Mouse (Mus musculus): Measurements from ENCODE around the gene Sirt1. TPM values are rescaled to one million over a fixed set of nuclear protein-coding genes. Genes with fewer than 3 reads are reported as not detected.

Gene Sirt1
- total RNA-seq (2012; rRNA removed), result 9.1 and 13.2 TPM in 2 replicates
- polyA plus RNA-seq (2012; ENCODE audit: insufficient read depth in 1 of 2, insufficient read length in 2 of 2, low read depth in 1 of 2, low replicate concordance in 2 of 2, missing spikeins in 1 of 2), result 10 to 100 TPM in 1 of 2 experiments, not detected in 1; 19.8 TPM

DNA sequence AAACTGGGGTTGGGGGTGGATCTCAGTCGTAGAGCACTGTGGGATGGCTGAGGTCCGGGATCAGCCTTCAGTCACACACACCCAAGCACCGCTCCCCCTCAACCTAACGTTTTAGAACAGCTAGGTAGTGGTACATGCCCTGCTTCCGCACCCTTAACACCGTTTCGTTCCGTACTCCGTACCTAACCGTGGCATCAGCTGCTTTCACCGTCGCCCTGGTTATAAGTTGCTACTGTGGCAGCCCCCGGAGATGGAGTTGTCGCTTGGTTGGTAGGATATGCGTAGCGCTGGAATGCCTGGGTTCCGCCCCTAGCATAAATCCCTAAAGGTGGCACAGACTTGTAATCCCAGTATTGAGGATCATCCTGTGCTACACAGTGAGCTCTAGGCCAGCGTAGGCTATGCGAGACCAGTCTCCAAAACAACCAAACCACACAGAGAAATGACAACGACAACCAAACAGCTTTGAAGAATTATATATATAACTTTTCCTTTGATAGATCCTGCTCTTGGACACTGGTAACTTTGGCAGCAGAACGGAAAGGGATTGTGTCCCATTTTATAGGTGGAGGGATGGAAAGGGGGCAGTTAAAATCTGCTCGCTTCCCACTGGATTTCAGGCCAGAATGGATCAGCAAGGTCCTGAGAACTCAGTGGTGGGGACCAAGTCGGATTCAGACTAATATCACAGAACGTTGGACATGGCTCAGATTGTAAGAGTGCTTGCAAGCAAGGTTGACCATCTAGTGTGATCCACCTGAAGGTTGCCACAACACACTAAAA is at the start of gene Sirt1:
TSS of gene Sirt1 (minus strand) at position 207 of the 783 bp plus-strand sequence.
- H3K79me2 ChIP-seq (ENCODE audit: control insufficient read depth, insufficient read depth, low read length, poor library complexity), result no peaks in the 10 kb centered on the region
- no peaks in the 10 kb centered on the region for H3K9me3 ChIP-seq (replicated peaks; ENCODE audit: insufficient read depth, low read length)
- H3K27ac ChIP-seq (ENCODE audit: control insufficient read depth, low read depth, low read length), result peak within 1 kb of the TSS; percentile 56
- no peaks in the 10 kb centered on the region for H3K27me3 ChIP-seq (ENCODE audit: control insufficient read depth in 1 of 2, insufficient read depth in 2 of 2, low read length in 2 of 2)
- H3K4me1 ChIP-seq (ENCODE audit: control insufficient read depth in 1 of 2, insufficient read depth in 2 of 2, low read length in 2 of 2), result peaks cover 0 to 3% of the 10 kb centered on the region in 2 experiments; a peak in 1 of 4 replicates
- peaks cover 0 to 3% of the 10 kb centered on the region in 2 experiments; a peak in 2 of 4 replicates for H3K36me3 ChIP-seq (ENCODE audit: control insufficient read depth in 1 of 2, insufficient read depth in 2 of 2, low read length in 2 of 2)
- peak within 1 kb of the TSS; percentile 75 for H3K9ac ChIP-seq (ENCODE audit: control insufficient read depth, low read depth, low read length, poor library complexity, severe bottlenecking)
- H3K4me3 ChIP-seq (ENCODE audit: control insufficient read depth in 1 of 2, insufficient read depth in 1 of 2, low read depth in 2 of 2, low read length in 2 of 2), result peak within 1 kb of the TSS; percentile 58 to 72
- TF ChIP-seq MAX (IDR thresholded peaks at IDR 0.05; ENCODE audit: low read length) (no peak), SIN3A (IDR thresholded peaks at IDR 0.05; ENCODE audit: low read length) (0 out of 2 replicates have a peak, but pooled peaks have one; percentile 17), ZKSCAN1 (IDR thresholded peaks at IDR 0.05; ENCODE audit: low read depth, low read length) (no peak), NELFE (IDR thresholded peaks at IDR 0.05; ENCODE audit: low read depth, low read length) (0 out of 2 replicates have a peak, but pooled peaks have one; percentile 19), USF2 (IDR thresholded peaks at IDR 0.05; ENCODE audit: borderline replicate concordance in 1 of 2, insufficient read depth in 1 of 2, low read depth in 1 of 2, low read length in 2 of 2) (no peak)
- DNase-seq (ENCODE audit: low read depth, low spot score), result peak; percentile 60

DNA sequence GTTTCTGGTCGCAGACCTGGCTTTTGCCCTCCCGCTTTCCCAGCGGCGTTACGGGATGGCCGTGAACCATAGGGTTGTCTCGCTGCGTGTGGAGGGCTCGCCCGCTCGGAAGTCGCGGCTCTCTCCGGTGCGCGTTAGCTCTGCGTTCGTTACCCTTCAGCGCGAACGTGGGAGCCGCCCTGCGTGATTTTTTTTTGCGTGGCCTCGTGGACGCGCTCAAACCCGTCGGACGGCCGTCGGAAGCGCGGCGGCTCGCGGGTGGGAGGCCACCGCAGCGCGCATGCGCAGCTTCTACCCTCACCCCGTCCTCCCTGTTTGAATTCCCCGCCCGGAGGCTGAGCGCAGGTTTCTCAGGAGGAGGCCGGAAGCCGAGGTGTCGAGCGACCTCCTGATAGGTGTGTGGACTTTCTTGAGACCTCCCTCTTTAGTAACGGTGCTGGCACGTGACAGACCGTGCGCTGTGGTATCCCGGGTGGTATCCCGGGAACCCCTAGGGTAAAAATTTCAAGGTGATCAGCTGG is 48.3 kb upstream of the Sirt1 start, which contains the start of gene Ctnna3:
TSS of gene Ctnna3 (plus strand) at position 314 of the 521 bp plus-strand sequence.
- Histone ChIP-seq H3K79me2 (ENCODE audit: control insufficient read depth, insufficient read depth, low read length, poor library complexity) (no peaks in the 10 kb centered on the region; the same call in 1 of the 2 replicates), H3K27me3 (ENCODE audit: control insufficient read depth in 1 of 2, insufficient read depth in 2 of 2, low read length in 2 of 2) (no peaks in the 10 kb centered on the region), H3K9ac (ENCODE audit: control insufficient read depth, low read depth, low read length, poor library complexity, severe bottlenecking) (peak within 1 kb of the TSS; percentile 88), H3K36me3 (ENCODE audit: control insufficient read depth in 1 of 2, insufficient read depth in 2 of 2, low read length in 2 of 2) (peaks cover 0 to 33% of the 10 kb centered on the region in 2 experiments; a peak in 2 of 4 replicates), H3K9me3 (replicated peaks; ENCODE audit: insufficient read depth, low read length) (no peaks in the 10 kb centered on the region), H3K4me3 (ENCODE audit: control insufficient read depth in 1 of 2, insufficient read depth in 1 of 2, low read depth in 2 of 2, low read length in 2 of 2) (peak within 1 kb of the TSS; percentile 59 to 73), H3K27ac (ENCODE audit: control insufficient read depth, low read depth, low read length) (peak within 1 kb of the TSS; percentile 82), H3K4me1 (ENCODE audit: control insufficient read depth in 1 of 2, insufficient read depth in 2 of 2, low read length in 2 of 2) (peaks cover 17 to 32% of the 10 kb centered on the region in 2 experiments)
- peak; percentile 97 for DNase-seq (ENCODE audit: low read depth, low spot score)
- no peak for TF ChIP-seq RAD21 (IDR thresholded peaks at IDR 0.05; ENCODE audit: low read depth, low read length)
- TF ChIP-seq MAX (IDR thresholded peaks at IDR 0.05; ENCODE audit: low read length), result peak; percentile 76; the same call in 1 of the 2 replicates
- TF ChIP-seq MEF2A (IDR thresholded peaks at IDR 0.05; ENCODE audit: extremely low read depth, insufficient replicate concordance, low read depth, low read length, poor library complexity, severe bottlenecking), result no peak
- peak; percentile 94 for TF ChIP-seq NRF1 (IDR thresholded peaks at IDR 0.05; ENCODE audit: insufficient read depth, low read depth, low read length, poor library complexity, severe bottlenecking)
- no peak for TF ChIP-seq GABPA (IDR thresholded peaks at IDR 0.05; ENCODE audit: low read depth, low read length)
- no peak for TF ChIP-seq JUND (IDR thresholded peaks at IDR 0.05; ENCODE audit: low read depth, low read length)
- 0 out of 4 replicates have a peak, but pooled peaks of 1 of the 2 experiments have one; percentile 14 for TF ChIP-seq EP300 (IDR thresholded peaks at IDR 0.05; ENCODE audit: low read depth in 1 of 2, low read length in 2 of 2)
- peak; percentile 83 for TF ChIP-seq MXI1 (IDR thresholded peaks at IDR 0.05; ENCODE audit: low read depth, low read length)
- TF ChIP-seq POLR2AphosphoS2 (IDR thresholded peaks at IDR 0.05; ENCODE audit: low read length), result peak; percentile 84
- TF ChIP-seq MYB (IDR thresholded peaks at IDR 0.05; ENCODE audit: low read depth, low read length), result peak; percentile 45; the same call in 1 of the 2 replicates
- peak; percentile 78 to 86; a peak in 3 of 4 replicates for TF ChIP-seq POLR2A (IDR thresholded peaks at IDR 0.05; ENCODE audit: control insufficient read depth in 1 of 2, insufficient read depth in 1 of 2, low read depth in 1 of 2, low read length in 2 of 2, poor library complexity in 1 of 2)
- no peak for TF ChIP-seq GATA1 (IDR thresholded peaks at IDR 0.05; ENCODE audit: low read depth, low read length)
- TF ChIP-seq CHD2 (IDR thresholded peaks at IDR 0.05; ENCODE audit: low read length), result no peak
- TF ChIP-seq KAT2A (conservative IDR thresholded peaks at IDR 0.05; ENCODE audit: low read depth, low read length), result peak; percentile 7; the same call in 1 of the 2 replicates
- peak; percentile 50 to 70; a peak in 3 of 4 replicates for TF ChIP-seq USF2 (IDR thresholded peaks at IDR 0.05; ENCODE audit: borderline replicate concordance in 1 of 2, insufficient read depth in 1 of 2, low read depth in 1 of 2, low read length in 2 of 2)
- TF ChIP-seq TCF12 (IDR thresholded peaks at IDR 0.05; ENCODE audit: low read depth, low read length), result peak; percentile 2; the same call in 1 of the 2 replicates
- peak; percentile 24 for TF ChIP-seq MYC (IDR thresholded peaks at IDR 0.05; ENCODE audit: low read depth, low read length)
- TF ChIP-seq NELFE (IDR thresholded peaks at IDR 0.05; ENCODE audit: low read depth, low read length), result peak; percentile 81
- TF ChIP-seq TAL1 (IDR thresholded peaks at IDR 0.05; ENCODE audit: low read length), result no peak
- TF ChIP-seq ZMIZ1 (IDR thresholded peaks at IDR 0.05; ENCODE audit: low read depth, low read length), result peak; percentile 81
- no peak for TF ChIP-seq SMC3 (IDR thresholded peaks at IDR 0.05; ENCODE audit: low read depth, low read length)
- peak; percentile 36; the same call in 1 of the 2 replicates for TF ChIP-seq RCOR1 (IDR thresholded peaks at IDR 0.05; ENCODE audit: low read depth, low read length)
- TF ChIP-seq CTCF (IDR thresholded peaks at IDR 0.05 in 2 of 3, conservative IDR thresholded peaks at IDR 0.05 in 1 of 3; ENCODE audit: control insufficient read depth in 1 of 3, insufficient read depth in 1 of 3, low read depth in 2 of 3, low read length in 3 of 3, poor library complexity in 1 of 3, severe bottlenecking in 1 of 3), result no peak
- TF ChIP-seq ELF1 (IDR thresholded peaks at IDR 0.05; ENCODE audit: low read depth, low read length), result peak; percentile 53; the same call in 1 of the 2 replicates
- peak; percentile 95 for TF ChIP-seq BHLHE40 (IDR thresholded peaks at IDR 0.05; ENCODE audit: borderline replicate concordance, low read depth, low read length)
